In the genomic region with DNA sequence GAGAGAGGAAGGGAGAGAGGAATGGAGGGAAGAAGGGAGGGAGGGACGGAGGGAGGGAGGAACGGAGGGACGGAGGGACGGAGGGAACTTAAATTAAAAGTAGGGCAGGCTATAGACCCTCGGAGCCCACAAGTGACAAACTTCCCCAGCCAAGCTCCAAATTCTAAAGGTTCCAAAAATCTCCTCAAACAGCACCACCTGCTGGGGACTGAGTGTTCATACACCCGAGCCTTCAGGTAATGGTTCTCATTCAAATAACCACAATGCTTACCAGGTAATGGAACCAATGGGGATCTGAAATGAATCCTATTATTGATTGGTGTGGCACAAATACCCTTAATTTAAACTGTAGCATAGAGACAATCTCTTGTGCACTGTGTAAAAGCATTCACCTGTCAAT, we compare ENCODE assay signal across 13 mouse cellular contexts.
DNase-seq lines count a peak whose midpoint lies in the region; ATAC-seq and TF ChIP-seq lines count a peak whose summit lies in the region.
"Had no signal": no experiment of that assay in that cellular context is flagged by ENCODE, and none has a peak within 500 bp of the region (broad histone marks: within the 10 kb centered on the region; RNA-seq: fewer than 3 reads in every experiment).

No protein-coding gene starts in this region.

- ATAC-seq in intestine, postnatal 0 days, result no peak
- no peak for ATAC-seq in intestine, embryonic 15.5 days
- no peak for ATAC-seq in limb, embryonic 11.5 days (ENCODE audit: insufficient number of reproducible peaks, low FRiP score, low TSS enrichment, low read depth)
- ATAC-seq: Patski had no signal

- no peaks in the 10 kb centered on the region for H3K36me3 ChIP-seq in intestine, postnatal 0 days (ENCODE audit: control insufficient read depth, insufficient read depth)
- no peaks in the 10 kb centered on the region for H3K36me3 ChIP-seq in intestine, embryonic 15.5 days
- H3K36me3 ChIP-seq in limb, embryonic 11.5 days (ENCODE audit: control insufficient read depth, insufficient read depth, low read length), result no peaks in the 10 kb centered on the region
- H3K36me3 ChIP-seq: embryonic facial prominence, embryonic 13.5 days; liver, embryonic 15.5 days had no signal

- intact Hi-C loops in gastrocnemius, postnatal 14 days (cut with DNase I; ENCODE audit: low total_unique reads), result no loop called here

- peak; percentile 26; the same call in 1 of the 2 replicates for TF ChIP-seq CTCF in intestine, postnatal 0 days (IDR thresholded peaks at IDR 0.05; ENCODE audit: low read depth)

- H3K27ac ChIP-seq in intestine, postnatal 0 days (ENCODE audit: low read depth, low read length), result no peak overlapping the region
- no peak overlapping the region for H3K27ac ChIP-seq in intestine, embryonic 15.5 days
- no peak overlapping the region for H3K27ac ChIP-seq in limb, embryonic 11.5 days (replicated peaks; ENCODE audit: low read depth, low read length)
- H3K27ac ChIP-seq: embryonic facial prominence, embryonic 13.5 days; liver, embryonic 15.5 days had no signal

- H3K9me3 ChIP-seq in intestine, postnatal 0 days (ENCODE audit: control insufficient read depth), result no peaks in the 10 kb centered on the region
- H3K9me3 ChIP-seq in intestine, embryonic 15.5 days, result no peaks in the 10 kb centered on the region
- no peaks in the 10 kb centered on the region for H3K9me3 ChIP-seq in limb, embryonic 11.5 days (ENCODE audit: control insufficient read depth, low read length)
- H3K9me3 ChIP-seq: embryonic facial prominence, embryonic 13.5 days; liver, embryonic 15.5 days had no signal

- H3K4me2 ChIP-seq in intestine, postnatal 0 days (replicated peaks; ENCODE audit: low read depth), result no peak overlapping the region
- no peak overlapping the region for H3K4me2 ChIP-seq in intestine, embryonic 15.5 days (replicated peaks)
- H3K4me2 ChIP-seq in limb, embryonic 11.5 days (ENCODE audit: low read depth, severe bottlenecking), result no peak overlapping the region
- H3K4me2 ChIP-seq: embryonic facial prominence, embryonic 13.5 days; heart, embryonic 11.5 days; liver, embryonic 15.5 days had no signal

- H3K27me3 ChIP-seq in intestine, postnatal 0 days (replicated peaks; ENCODE audit: control insufficient read depth, insufficient read depth, low read length), result no peaks in the 10 kb centered on the region
- H3K27me3 ChIP-seq in intestine, embryonic 15.5 days (replicated peaks), result no peaks in the 10 kb centered on the region
- H3K27me3 ChIP-seq in limb, embryonic 11.5 days (ENCODE audit: control insufficient read depth, insufficient read depth, low read length), result no peaks in the 10 kb centered on the region
- H3K27me3 ChIP-seq: embryonic facial prominence, embryonic 13.5 days; liver, embryonic 15.5 days; Patski had no signal

- no peaks in the 10 kb centered on the region for H3K4me1 ChIP-seq in intestine, postnatal 0 days (replicated peaks; ENCODE audit: control insufficient read depth, insufficient read depth, low read length)
- H3K4me1 ChIP-seq in intestine, embryonic 15.5 days (replicated peaks), result no peaks in the 10 kb centered on the region
- no peaks in the 10 kb centered on the region for H3K4me1 ChIP-seq in limb, embryonic 11.5 days (ENCODE audit: control insufficient read depth, insufficient read depth, low read length)
- H3K4me1 ChIP-seq: embryonic facial prominence, embryonic 13.5 days; liver, embryonic 15.5 days had no signal

- WGBS in intestine, postnatal 0 days, result 61% methylated on average over 6 of the region's 6 CpGs
- WGBS in intestine, embryonic 15.5 days, result 51% methylated on average over 6 of the region's 6 CpGs
- WGBS in limb, embryonic 11.5 days, result 51% methylated on average over 6 of the region's 6 CpGs

- no peak overlapping the region for H3K4me3 ChIP-seq in intestine, postnatal 0 days (ENCODE audit: low read depth, low read length)
- H3K4me3 ChIP-seq in intestine, embryonic 15.5 days (replicated peaks), result no peak overlapping the region
- H3K4me3 ChIP-seq in limb, embryonic 11.5 days (ENCODE audit: low read depth, low read length), result no peak overlapping the region
- H3K4me3 ChIP-seq: embryonic facial prominence, embryonic 13.5 days; liver, embryonic 15.5 days had no signal

- H3K9ac ChIP-seq in intestine, postnatal 0 days (ENCODE audit: low read depth, low read length), result no peak overlapping the region
- H3K9ac ChIP-seq in intestine, embryonic 15.5 days, result no peak overlapping the region
- no peak overlapping the region for H3K9ac ChIP-seq in limb, embryonic 11.5 days (ENCODE audit: low read length)
- H3K9ac ChIP-seq: embryonic facial prominence, embryonic 13.5 days; liver, embryonic 15.5 days had no signal

- peak; percentile 7 for DNase-seq in adrenal gland, postnatal 14 days
- no peak for DNase-seq in adrenal gland, postnatal 4 days (ENCODE audit: low spot score in 2 of 2)
- peak; percentile 46 for DNase-seq in retina, postnatal 1 day
- DNase-seq in retina, embryonic 14.5 days (ENCODE audit: low spot score), result no peak
- DNase-seq in limb, embryonic 11.5 days (ENCODE audit: low spot score), result peak; percentile 43
- no peak for DNase-seq in gastrocnemius, postnatal 14 days
- DNase-seq: kidney, adult 18-20 months had no signal

Comparison
In these comparisons a context has a peak if more than half of its experiments do, and no peak if none do; other contexts are left out.
1. DNase-seq: peak in adrenal gland, postnatal 14 days (single experiment), retina, postnatal 1 day (single experiment) and limb, embryonic 11.5 days (single experiment); none in adrenal gland, postnatal 4 days (0 of 2), retina, embryonic 14.5 days (single experiment) and gastrocnemius, postnatal 14 days (single experiment).